Mouse (Mus musculus) skeletal muscle tissue, adult 2 months (tissue): ENCODE measurements around the gene Focad.
A peak's percentile ranks its signal among the peaks of the same experiment; 100 is the strongest.

ENCODE experiments used
- DNase-seq: peaks from one replicate; pipeline ENCODE4 v3.0.0-alpha.2; 2012; ENCODE audit warnings: low read depth, low spot score

The Focad gene

DNA sequence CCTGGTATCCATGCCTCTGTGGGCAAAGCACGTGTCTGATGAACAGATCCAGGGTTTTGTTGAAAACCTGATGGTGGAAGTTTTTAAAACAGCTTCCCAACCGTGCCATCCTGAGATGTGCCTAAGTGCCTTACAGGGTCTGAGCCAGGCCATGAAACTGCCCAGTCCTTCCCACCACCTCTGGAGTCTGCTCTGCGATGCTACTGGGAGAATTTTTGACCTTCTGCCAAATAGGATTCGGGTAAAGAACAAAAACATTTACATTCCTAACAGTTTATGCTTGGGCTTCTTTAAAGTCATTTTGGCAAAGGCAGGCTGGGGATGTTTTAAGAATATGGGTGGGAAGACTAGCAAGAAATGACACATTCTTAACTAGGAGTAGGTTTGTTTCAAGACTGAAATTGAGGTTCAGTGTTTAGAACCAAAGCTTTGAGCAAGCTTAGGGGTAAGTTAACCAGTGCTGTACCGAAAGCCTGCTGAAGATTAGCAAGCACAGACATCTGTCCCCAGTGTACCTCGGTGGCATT, 302.6 kb downstream of the Focad start:
- no peak for DNase-seq

DNA sequence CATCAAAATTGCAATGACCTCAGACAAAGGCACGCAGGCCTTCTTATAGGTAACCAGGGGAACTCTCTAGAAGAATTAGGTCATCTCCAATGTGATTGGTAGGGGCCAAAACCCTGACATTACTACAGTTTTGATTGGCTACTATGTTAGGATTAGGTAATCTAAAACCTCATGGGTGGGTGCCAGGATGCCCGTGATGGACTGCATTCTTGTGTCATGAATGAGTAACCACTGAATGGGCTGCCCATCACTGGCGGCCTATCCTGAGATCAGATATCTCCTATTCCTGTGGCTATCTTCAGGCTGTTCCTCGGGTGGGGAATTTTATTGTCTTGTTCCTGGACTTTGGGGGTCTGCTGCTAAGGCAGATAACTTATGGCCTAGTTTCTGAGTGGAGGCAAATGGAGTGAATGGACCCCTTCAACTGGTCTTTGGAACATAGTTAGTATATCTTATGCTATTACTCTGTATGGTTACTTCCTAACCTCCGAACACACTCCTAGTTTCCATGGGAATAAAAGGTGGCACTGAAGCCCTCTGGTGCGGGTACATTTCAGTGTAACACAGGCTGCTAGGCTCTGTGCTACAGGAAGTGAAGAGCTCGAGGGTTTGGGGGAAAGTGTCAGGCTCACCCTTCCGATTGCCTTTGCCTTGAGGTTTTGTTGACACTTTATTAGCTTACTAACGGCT, 306.0 kb downstream of the Focad start:
- DNase-seq = no peak

- no peak for DNase-seq
Observed at GRCm38 (mm10) chr4:88400992-88401313, 306.5 kb downstream of the Focad start.

- DNase-seq = no peak
Observed at GRCm38 (mm10) chr4:88402884-88403283, 308.5 kb downstream of the Focad start.

GRCm38 (mm10) chr4:88406887-88407696, 312.7 kb downstream of the Focad start:
- DNase-seq = no peak

- DNase-seq = no peak
Observed at GRCm38 (mm10) chr4:88409279-88409678, 314.9 kb downstream of the Focad start.

DNA sequence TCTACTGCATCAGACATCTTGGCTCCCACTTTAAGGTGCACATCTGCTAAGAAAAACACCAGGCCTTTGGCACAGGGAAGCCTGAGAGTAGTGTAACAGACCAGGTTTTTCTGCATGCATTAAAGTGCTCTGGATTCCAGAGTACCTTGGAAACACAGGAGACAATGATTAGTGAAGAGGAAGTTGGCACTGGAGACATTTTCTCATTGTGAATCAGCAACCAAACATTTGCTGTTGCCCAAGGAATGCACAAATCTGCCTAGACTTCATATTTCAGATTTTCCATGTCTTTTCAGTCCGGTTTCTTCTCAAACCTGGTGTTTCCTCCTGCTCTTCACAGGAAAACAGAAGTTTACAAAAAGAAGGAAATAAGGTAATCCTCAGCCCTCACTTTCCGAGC, 317.9 kb downstream of the Focad start:
- DNase-seq = no peak

- no peak for DNase-seq
Observed at GRCm38 (mm10) chr4:88415017-88415416, 320.6 kb downstream of the Focad start.

DNA sequence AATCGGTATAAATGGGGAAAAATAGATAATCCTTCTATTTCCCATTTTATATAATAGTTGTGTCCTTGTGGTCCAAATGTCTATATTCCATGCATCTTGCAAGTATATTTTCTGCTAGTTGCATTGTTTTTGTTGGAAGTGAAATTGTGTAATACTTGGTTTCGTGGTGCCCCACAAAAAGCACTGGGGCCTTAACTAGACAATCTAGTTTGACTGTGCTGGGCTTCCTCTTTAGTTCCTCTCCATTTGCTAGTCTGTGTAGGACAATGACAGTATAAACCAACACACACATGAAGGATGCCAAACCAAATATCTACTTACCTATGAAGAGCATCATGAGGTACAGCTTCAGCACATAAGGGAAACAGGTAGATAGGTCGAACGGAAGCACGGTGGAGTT, 324.9 kb downstream of the Focad start:
- no peak for DNase-seq

- DNase-seq = no peak
Observed at GRCm38 (mm10) chr4:88424563-88424962, 330.1 kb downstream of the Focad start.

DNA sequence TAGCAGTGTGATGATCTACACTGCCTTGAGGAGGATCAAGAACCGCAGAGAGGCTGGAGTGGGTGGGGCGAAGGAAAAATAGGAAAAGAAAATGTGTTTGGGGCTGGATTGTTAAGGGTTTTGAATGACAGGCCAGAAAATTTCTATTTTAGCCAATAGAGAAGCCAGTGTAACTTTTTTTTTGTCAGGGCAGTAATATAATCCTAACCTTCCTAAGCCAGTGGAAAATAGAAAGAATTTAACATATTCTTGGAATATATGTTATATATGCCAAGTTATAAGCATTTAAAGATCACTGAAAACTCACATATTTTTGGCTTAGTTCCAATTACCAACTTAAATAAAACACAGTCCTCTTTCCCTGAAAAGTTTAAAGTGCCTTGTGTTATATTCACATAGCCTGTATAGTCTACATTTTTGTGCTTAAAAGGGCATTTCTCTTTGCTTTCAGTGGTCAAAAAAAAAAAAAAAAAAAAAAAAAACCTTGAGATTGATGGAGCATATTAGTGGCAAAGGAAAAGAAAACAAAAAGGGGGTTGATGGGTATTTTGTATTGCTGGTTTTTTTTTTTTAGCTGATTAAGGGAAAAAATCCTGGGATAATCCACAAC, 333.3 kb downstream of the Focad start:
- no peak for DNase-seq

- no peak for DNase-seq
Observed at GRCm38 (mm10) chr4:88432412-88433024, 338.1 kb downstream of the Focad start.

- no peak for DNase-seq
Observed at GRCm38 (mm10) chr4:88436593-88437165, 342.2 kb downstream of the Focad start.

DNA sequence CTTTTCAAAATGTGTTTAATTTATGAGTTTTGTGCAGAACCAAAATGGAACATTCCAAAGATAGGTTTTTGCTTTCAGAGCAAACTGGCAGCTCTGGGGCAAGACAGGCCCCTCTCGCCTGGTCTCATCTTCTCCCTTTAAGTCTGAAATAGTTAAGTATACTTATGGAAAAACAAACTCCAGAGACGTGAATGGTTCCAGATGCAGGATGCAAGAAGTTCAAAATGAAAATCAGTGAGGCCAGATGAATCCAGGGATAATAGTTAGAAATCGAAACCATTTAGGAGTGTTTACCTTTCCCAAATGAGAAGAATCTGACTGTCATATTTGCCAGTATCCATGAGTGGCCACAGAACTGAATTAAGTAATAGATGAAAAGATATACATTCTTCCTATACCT, 342.7 kb downstream of the Focad start:
- no peak for DNase-seq

- no peak for DNase-seq
Observed at GRCm38 (mm10) chr4:88437917-88438316, 343.5 kb downstream of the Focad start.

DNA sequence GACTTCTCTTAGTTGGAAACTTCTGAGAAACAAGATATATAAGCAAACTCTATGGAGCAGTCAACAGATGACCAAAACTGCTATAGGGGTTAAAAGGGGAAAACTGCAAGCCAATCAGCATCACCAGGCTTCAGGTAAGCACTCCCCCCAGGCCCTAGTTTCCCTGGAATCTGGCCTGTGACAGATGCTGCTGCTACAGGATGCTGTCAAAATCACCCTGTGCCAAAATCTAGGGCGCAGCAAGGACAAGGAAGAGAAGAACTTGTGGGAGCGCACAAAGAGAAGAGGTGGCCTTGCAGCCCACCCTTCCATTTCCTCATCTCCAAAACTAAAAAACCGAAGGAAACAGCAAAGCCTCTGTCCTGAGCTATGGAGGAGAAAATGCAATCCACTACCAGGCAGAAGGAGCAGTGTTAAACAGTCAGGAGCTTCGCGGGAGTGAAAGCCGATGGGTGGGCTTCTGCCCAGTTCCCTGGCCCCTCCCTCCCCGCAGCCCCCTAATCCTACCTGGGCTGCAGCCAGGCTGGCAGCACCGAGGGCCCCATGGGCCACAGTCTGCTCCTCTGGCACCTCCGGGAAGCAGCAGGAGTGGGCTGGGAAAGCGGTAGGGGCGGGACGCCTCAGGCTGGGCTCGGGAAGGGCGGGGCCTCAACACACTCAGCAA, 344.0 kb downstream of the Focad start, which contains the start of gene Hacd4:
TSS of gene Hacd4 (minus strand) at position 603 of the 664 bp plus-strand sequence.
- DNase-seq = peak; percentile 16

DNA sequence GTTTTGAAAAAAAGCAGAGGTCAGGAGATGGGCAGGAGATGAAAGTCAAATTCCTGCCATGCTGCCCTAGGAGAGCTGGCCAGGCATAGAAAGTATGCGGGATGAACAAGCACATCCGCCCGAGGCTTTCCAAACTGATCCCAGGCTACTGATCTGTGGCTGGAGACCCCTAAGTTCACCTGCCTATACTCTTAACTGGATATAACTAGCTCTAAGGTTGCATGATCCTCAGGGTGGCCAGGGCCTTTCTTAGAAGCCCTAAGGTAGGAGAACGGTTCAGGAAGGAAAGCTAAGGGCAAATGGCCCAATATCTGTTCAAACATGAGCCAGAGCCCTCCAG, 344.5 kb downstream of the Focad start:
- DNase-seq = no peak

- peak; percentile 13 for DNase-seq
Observed at GRCm38 (mm10) chr4:88439669-88440123, 345.3 kb downstream of the Focad start.

- no peak for DNase-seq
Observed at GRCm38 (mm10) chr4:88440814-88441213, 346.4 kb downstream of the Focad start.

DNA sequence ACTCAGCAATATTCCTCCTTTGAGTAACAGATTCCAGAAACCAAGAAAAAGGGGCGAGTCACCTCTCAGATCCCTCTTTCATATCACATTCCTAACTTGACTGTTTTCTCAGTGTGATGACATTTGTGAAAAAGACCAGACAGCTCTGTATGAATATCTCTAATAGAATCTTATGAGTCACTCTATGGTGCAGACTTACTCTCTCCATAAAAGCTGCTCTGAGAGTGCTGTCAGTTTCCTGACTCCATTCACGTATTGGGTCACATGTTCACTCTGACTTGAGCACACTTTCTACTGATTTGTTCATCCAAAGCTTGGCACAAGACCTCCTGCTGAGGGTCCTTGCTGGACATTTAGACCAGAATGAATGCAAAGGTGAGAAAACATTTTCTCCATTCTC, 354.5 kb downstream of the Focad start:
- no peak for DNase-seq

GRCm38 (mm10) chr4:88450087-88450765, 355.8 kb downstream of the Focad start:
- peak; percentile 8 for DNase-seq
